Mouse (Mus musculus): ENCODE data around the gene Gss. TPM values are rescaled to one million over a fixed set of nuclear protein-coding genes. Genes with fewer than 3 reads are reported as not detected.
A peak's percentile ranks its signal among the peaks of the same experiment; 100 is the strongest.

Gss gene
- polyA plus RNA-seq, 1 experiment from 2014 or later: 73.4 TPM

GRCm38 (mm10) chr2:155630590-155631416 lies 38.2 kb upstream of the Gss start:
- Histone ChIP-seq H3K4me3 (replicated peaks) (no peak overlapping the region), H3K27me3 (peaks cover 72% of the 10 kb centered on the region), H3K9ac (no peak overlapping the region), H3K9me3 (replicated peaks) (no peaks in the 10 kb centered on the region), H3K27ac (replicated peaks) (no peak overlapping the region), H3K36me3 (replicated peaks) (peaks cover 32% of the 10 kb centered on the region), H3K4me2 (no peak overlapping the region), H3K4me1 (replicated peaks) (peaks cover 11% of the 10 kb centered on the region)
- ATAC-seq (ENCODE audit: insufficient read depth): no peak
- 28% methylated on average over 43 of the region's 43 CpGs for WGBS (ENCODE audit: insufficient replicate concordance)

GRCm38 (mm10) chr2:155630153-155630552 lies 37.5 kb upstream of the Gss start:
- 28% methylated on average over 20 of the region's 20 CpGs for WGBS (ENCODE audit: insufficient replicate concordance)
- no peak for ATAC-seq (ENCODE audit: insufficient read depth)
- peaks cover 26% of the 10 kb centered on the region for H3K36me3 ChIP-seq (replicated peaks)
- peaks cover 78% of the 10 kb centered on the region for H3K27me3 ChIP-seq
- H3K4me3 ChIP-seq (replicated peaks): no peak overlapping the region
- H3K27ac ChIP-seq (replicated peaks): no peak overlapping the region
- peaks cover 11% of the 10 kb centered on the region for H3K4me1 ChIP-seq (replicated peaks)
- H3K9me3 ChIP-seq (replicated peaks): no peaks in the 10 kb centered on the region
- H3K4me2 ChIP-seq: no peak overlapping the region
- H3K9ac ChIP-seq: no peak overlapping the region

- peaks cover 18% of the 10 kb centered on the region for H3K4me1 ChIP-seq (replicated peaks)
- H3K9ac ChIP-seq: no peak overlapping the region
- H3K4me3 ChIP-seq (replicated peaks): peak overlapping the region; percentile 35
- H3K4me2 ChIP-seq: peak overlapping the region; percentile 66
- H3K9me3 ChIP-seq (replicated peaks): no peaks in the 10 kb centered on the region
- ATAC-seq (ENCODE audit: insufficient read depth): no peak
- no peak overlapping the region for H3K27ac ChIP-seq (replicated peaks)
- peaks cover 17% of the 10 kb centered on the region for H3K36me3 ChIP-seq (replicated peaks)
- 2% methylated on average over 35 of the region's 35 CpGs for WGBS (ENCODE audit: insufficient replicate concordance)
- peaks cover 79% of the 10 kb centered on the region for H3K27me3 ChIP-seq
Observed at GRCm38 (mm10) chr2:155629231-155629661, 36.6 kb upstream of the Gss start.

GRCm38 (mm10) chr2:155628519-155628918 lies 35.9 kb upstream of the Gss start:
- Histone ChIP-seq H3K4me2 (no peak overlapping the region), H3K4me1 (replicated peaks) (peaks cover 18% of the 10 kb centered on the region), H3K4me3 (replicated peaks) (no peak overlapping the region), H3K27ac (replicated peaks) (no peak overlapping the region), H3K9ac (no peak overlapping the region), H3K27me3 (peaks cover 79% of the 10 kb centered on the region), H3K36me3 (replicated peaks) (peaks cover 9% of the 10 kb centered on the region; the same call in 1 of the 2 replicates), H3K9me3 (replicated peaks) (no peaks in the 10 kb centered on the region)
- 75% methylated on average over 13 of the region's 13 CpGs for WGBS (ENCODE audit: insufficient replicate concordance)
- no peak for ATAC-seq (ENCODE audit: insufficient read depth)

GRCm38 (mm10) chr2:155628112-155628511 lies 35.5 kb upstream of the Gss start:
- H3K27me3 ChIP-seq: peaks cover 79% of the 10 kb centered on the region
- no peak overlapping the region for H3K9ac ChIP-seq
- H3K36me3 ChIP-seq (replicated peaks): 0 out of 2 replicates have a peak, but pooled peaks cover 8% of the 10 kb centered on the region
- no peak overlapping the region for H3K4me2 ChIP-seq
- ATAC-seq (ENCODE audit: insufficient read depth): no peak
- H3K9me3 ChIP-seq (replicated peaks): no peaks in the 10 kb centered on the region
- H3K27ac ChIP-seq (replicated peaks): no peak overlapping the region
- H3K4me1 ChIP-seq (replicated peaks): peaks cover 18% of the 10 kb centered on the region
- H3K4me3 ChIP-seq (replicated peaks): no peak overlapping the region
- 76% methylated on average over 9 of the region's 9 CpGs for WGBS (ENCODE audit: insufficient replicate concordance)

- WGBS (ENCODE audit: insufficient replicate concordance): 37% methylated on average over 21 of the region's 21 CpGs
- ATAC-seq (ENCODE audit: insufficient read depth): no peak
- Histone ChIP-seq H3K4me2 (no peak overlapping the region), H3K4me1 (replicated peaks) (peaks cover 27% of the 10 kb centered on the region), H3K9ac (no peak overlapping the region), H3K9me3 (replicated peaks) (no peaks in the 10 kb centered on the region), H3K36me3 (replicated peaks) (0 out of 2 replicates have a peak, but pooled peaks cover 3% of the 10 kb centered on the region), H3K27ac (replicated peaks) (no peak overlapping the region), H3K4me3 (replicated peaks) (no peak overlapping the region), H3K27me3 (peaks cover 71% of the 10 kb centered on the region)
Observed at GRCm38 (mm10) chr2:155627030-155627738, 34.6 kb upstream of the Gss start.

- Histone ChIP-seq H3K27ac (replicated peaks) (no peak overlapping the region), H3K36me3 (replicated peaks) (0 out of 2 replicates have a peak, but pooled peaks cover 2% of the 10 kb centered on the region), H3K4me2 (no peak overlapping the region), H3K4me1 (replicated peaks) (peaks cover 29% of the 10 kb centered on the region), H3K27me3 (peaks cover 64% of the 10 kb centered on the region), H3K4me3 (replicated peaks) (no peak overlapping the region), H3K9me3 (replicated peaks) (no peaks in the 10 kb centered on the region), H3K9ac (no peak overlapping the region)
- no peak for ATAC-seq (ENCODE audit: insufficient read depth)
- WGBS (ENCODE audit: insufficient replicate concordance): 43% methylated on average over 15 of the region's 15 CpGs
Observed at GRCm38 (mm10) chr2:155626277-155626676, 33.7 kb upstream of the Gss start.

GRCm38 (mm10) chr2:155624730-155625129 lies 32.1 kb upstream of the Gss start:
- ATAC-seq (ENCODE audit: insufficient read depth): no peak
- 22% methylated on average over 10 of the region's 10 CpGs for WGBS (ENCODE audit: insufficient replicate concordance)

GRCm38 (mm10) chr2:155623996-155624395 lies 31.4 kb upstream of the Gss start:
- no peak overlapping the region for H3K27ac ChIP-seq (replicated peaks)
- H3K27me3 ChIP-seq: peaks cover 48% of the 10 kb centered on the region
- no peak overlapping the region for H3K4me3 ChIP-seq (replicated peaks)
- no peak overlapping the region for H3K4me2 ChIP-seq
- WGBS (ENCODE audit: insufficient replicate concordance): 58% methylated on average over 6 of the region's 6 CpGs
- H3K4me1 ChIP-seq (replicated peaks): peaks cover 37% of the 10 kb centered on the region
- no peaks in the 10 kb centered on the region for H3K36me3 ChIP-seq (replicated peaks)
- no peaks in the 10 kb centered on the region for H3K9me3 ChIP-seq (replicated peaks)
- no peak for ATAC-seq (ENCODE audit: insufficient read depth)
- H3K9ac ChIP-seq: no peak overlapping the region

More at GRCm38 (mm10) chr2:155624730-155625129, 32.1 kb upstream of the Gss start:
- peaks cover 56% of the 10 kb centered on the region for H3K27me3 ChIP-seq
- no peak overlapping the region for H3K4me3 ChIP-seq (replicated peaks)
- H3K4me2 ChIP-seq: no peak overlapping the region
- no peak overlapping the region for H3K9ac ChIP-seq
- no peaks in the 10 kb centered on the region for H3K36me3 ChIP-seq (replicated peaks)
- no peaks in the 10 kb centered on the region for H3K9me3 ChIP-seq (replicated peaks)
- no peak overlapping the region for H3K27ac ChIP-seq (replicated peaks)
- H3K4me1 ChIP-seq (replicated peaks): peaks cover 37% of the 10 kb centered on the region

- H3K4me1 ChIP-seq (replicated peaks): peaks cover 48% of the 10 kb centered on the region
- WGBS (ENCODE audit: insufficient replicate concordance): 25% methylated on average over 11 of the region's 11 CpGs
- H3K4me3 ChIP-seq (replicated peaks): no peak overlapping the region
- H3K36me3 ChIP-seq (replicated peaks): no peaks in the 10 kb centered on the region; the same call in 1 of the 2 replicates
- peaks cover 36% of the 10 kb centered on the region for H3K27me3 ChIP-seq
- no peak overlapping the region for H3K4me2 ChIP-seq
- no peaks in the 10 kb centered on the region for H3K9me3 ChIP-seq (replicated peaks)
- no peak overlapping the region for H3K9ac ChIP-seq
- no peak for ATAC-seq (ENCODE audit: insufficient read depth)
- H3K27ac ChIP-seq (replicated peaks): no peak overlapping the region
Observed at GRCm38 (mm10) chr2:155622606-155623005, 30.0 kb upstream of the Gss start.

GRCm38 (mm10) chr2:155619817-155620216 lies 27.2 kb upstream of the Gss start:
- no peak overlapping the region for H3K4me2 ChIP-seq
- H3K9me3 ChIP-seq (replicated peaks): no peaks in the 10 kb centered on the region
- H3K4me3 ChIP-seq (replicated peaks): no peak overlapping the region
- 18% methylated on average over 8 of the region's 8 CpGs for WGBS (ENCODE audit: insufficient replicate concordance)
- ATAC-seq (ENCODE audit: insufficient read depth): peak; percentile 68
- peak overlapping the region; percentile 46 for H3K27ac ChIP-seq (replicated peaks)
- H3K9ac ChIP-seq: no peak overlapping the region
- H3K27me3 ChIP-seq: peaks cover 13% of the 10 kb centered on the region; the same call in 1 of the 2 replicates
- H3K36me3 ChIP-seq (replicated peaks): no peaks in the 10 kb centered on the region; the same call in 1 of the 2 replicates
- H3K4me1 ChIP-seq (replicated peaks): peaks cover 72% of the 10 kb centered on the region
